Mouse (Mus musculus): ENCODE data around the gene Ddx19b. TPM values are rescaled to one million over a fixed set of nuclear protein-coding genes. Genes with fewer than 3 reads are reported as not detected.

Ddx19b gene
- polyA plus RNA-seq, 2 experiments: 2.4 to 3.0 TPM

DNA sequence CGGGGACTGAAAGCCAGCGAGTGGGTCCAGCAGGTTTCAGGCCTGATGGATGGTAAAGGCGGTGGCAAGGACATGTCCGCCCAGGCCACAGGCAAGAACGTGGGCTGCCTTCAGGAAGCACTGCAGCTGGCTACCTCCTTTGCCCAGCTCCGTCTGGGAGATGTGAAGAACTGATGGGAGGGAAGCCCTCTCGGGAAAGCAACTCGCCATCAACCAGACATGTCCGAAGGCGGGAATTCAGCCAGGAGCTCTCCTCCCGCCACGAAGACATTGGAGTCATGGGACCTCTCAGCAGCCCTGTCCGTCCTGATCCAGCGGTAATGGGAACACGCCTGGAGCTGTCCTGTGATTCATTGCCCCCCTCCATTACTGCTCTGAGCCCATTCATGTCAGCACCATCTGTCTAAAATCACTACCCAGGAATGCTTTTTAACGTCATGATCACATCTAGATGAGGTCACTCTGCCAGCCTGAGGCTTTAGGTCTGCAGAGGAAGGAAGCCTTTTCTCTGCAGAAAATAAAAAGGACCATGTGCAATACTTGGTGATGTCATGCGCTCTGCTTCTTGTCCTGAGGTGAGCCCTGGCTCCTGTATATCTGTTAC, 23.6 kb upstream of the Ddx19b start:
- Histone ChIP-seq H3K36me3 (replicated peaks; ENCODE audit: control insufficient read depth, insufficient read depth, low read depth) (peaks cover 61% of the 10 kb centered on the region), H3K4me3 (ENCODE audit: insufficient read depth in 1 of 2, low read depth in 2 of 2, low read length in 2 of 2) (no peak overlapping the region), H3K4me2 (ENCODE audit: low read depth) (no peak overlapping the region), H3K9me3 (ENCODE audit: control insufficient read depth, low read length) (no peaks in the 10 kb centered on the region), H3K4me1 (replicated peaks; ENCODE audit: control insufficient read depth in 2 of 2, insufficient read depth in 2 of 2, low read length in 1 of 2) (peaks cover 11 to 17% of the 10 kb centered on the region in 2 experiments; a peak in 3 of 4 replicates), H3K9ac (replicated peaks) (no peak overlapping the region), H3K27ac (no peak overlapping the region), H3K27me3 (ENCODE audit: control insufficient read depth, insufficient read depth, low read length) (no peaks in the 10 kb centered on the region)
- TF ChIP-seq EP300 (IDR thresholded peaks at IDR 0.05; ENCODE audit: low read depth) (no peak), CTCF (IDR thresholded peaks at IDR 0.05; ENCODE audit: low read depth) (no peak)
- ATAC-seq (ENCODE audit: insufficient read depth) (no peak), DNase-seq (ENCODE audit: low read depth in 3 of 3, low spot score in 3 of 3) (no peak)
- 87% methylated on average over 17 of the region's 17 CpGs for WGBS (ENCODE audit: insufficient replicate concordance)

DNA sequence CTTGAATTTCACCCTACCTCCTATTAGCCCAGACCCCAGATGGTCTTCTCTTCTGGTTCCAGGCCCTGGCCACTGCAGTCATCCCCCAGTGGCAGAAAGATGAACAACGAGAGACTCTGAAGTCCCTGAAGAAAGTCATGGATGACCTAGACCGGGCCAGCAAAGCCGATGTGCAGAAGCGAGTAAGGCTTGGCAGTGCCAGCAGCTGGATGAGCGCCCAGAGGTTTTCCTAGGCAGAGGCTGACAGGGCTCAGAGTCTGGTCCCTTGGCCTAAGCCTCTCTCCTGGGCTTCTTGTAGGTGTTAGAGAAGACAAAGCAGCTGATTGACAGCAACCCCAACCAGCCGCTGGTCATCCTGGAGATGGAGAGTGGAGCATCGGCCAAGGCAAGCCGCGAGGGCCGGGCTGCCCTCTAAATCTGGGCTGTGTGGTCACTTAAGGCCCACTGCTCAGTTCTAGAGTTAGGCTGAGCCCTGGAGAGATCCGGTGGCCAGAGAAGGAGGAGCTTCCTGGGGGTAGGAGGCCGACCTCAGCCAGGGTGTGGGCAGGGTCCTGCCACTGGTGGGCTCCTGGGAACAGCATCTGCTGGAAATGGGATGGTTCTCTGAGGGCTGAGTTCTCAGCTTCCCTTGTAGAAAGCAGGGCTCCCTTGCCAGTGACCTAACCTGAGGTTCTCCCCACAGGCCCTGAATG, 22.4 kb upstream of the Ddx19b start:
- Histone ChIP-seq H3K9me3 (ENCODE audit: control insufficient read depth, low read length) (no peaks in the 10 kb centered on the region), H3K4me3 (ENCODE audit: insufficient read depth in 1 of 2, low read depth in 2 of 2, low read length in 2 of 2) (no peak overlapping the region), H3K4me1 (replicated peaks; ENCODE audit: control insufficient read depth in 2 of 2, insufficient read depth in 2 of 2, low read length in 1 of 2) (peaks cover 11 to 15% of the 10 kb centered on the region in 2 experiments; a peak in 3 of 4 replicates), H3K27ac (no peak overlapping the region), H3K4me2 (ENCODE audit: low read depth) (no peak overlapping the region), H3K27me3 (ENCODE audit: control insufficient read depth, insufficient read depth, low read length) (no peaks in the 10 kb centered on the region), H3K36me3 (replicated peaks; ENCODE audit: control insufficient read depth, insufficient read depth, low read depth) (peaks cover 73% of the 10 kb centered on the region), H3K9ac (replicated peaks) (no peak overlapping the region)
- WGBS (ENCODE audit: insufficient replicate concordance): 91% methylated on average over 12 of the region's 12 CpGs
- 0 out of 2 replicates have a peak, but pooled peaks have one; percentile 6 for TF ChIP-seq CTCF (IDR thresholded peaks at IDR 0.05; ENCODE audit: low read depth)
- TF ChIP-seq EP300 (IDR thresholded peaks at IDR 0.05; ENCODE audit: low read depth): no peak
- DNase-seq (ENCODE audit: low read depth in 3 of 3, low spot score in 3 of 3): no peak
- no peak for ATAC-seq (ENCODE audit: insufficient read depth)

- H3K9ac ChIP-seq (replicated peaks): no peak overlapping the region
- ATAC-seq (ENCODE audit: insufficient read depth) (no peak), DNase-seq (ENCODE audit: low read depth in 3 of 3, low spot score in 3 of 3) (no peak)
- no peak overlapping the region for H3K27ac ChIP-seq
- no peaks in the 10 kb centered on the region for H3K4me1 ChIP-seq (replicated peaks; ENCODE audit: control insufficient read depth in 2 of 2, insufficient read depth in 2 of 2, low read length in 1 of 2)
- no peaks in the 10 kb centered on the region for H3K9me3 ChIP-seq (ENCODE audit: control insufficient read depth, low read length)
- 87% methylated on average over 7 of the region's 7 CpGs for WGBS (ENCODE audit: insufficient replicate concordance)
- no peak overlapping the region for H3K4me2 ChIP-seq (ENCODE audit: low read depth)
- H3K36me3 ChIP-seq (replicated peaks; ENCODE audit: control insufficient read depth, insufficient read depth, low read depth): peaks cover 100% of the 10 kb centered on the region
- TF ChIP-seq CTCF (IDR thresholded peaks at IDR 0.05; ENCODE audit: low read depth) (no peak), EP300 (IDR thresholded peaks at IDR 0.05; ENCODE audit: low read depth) (no peak)
- no peak overlapping the region for H3K4me3 ChIP-seq (ENCODE audit: insufficient read depth in 1 of 2, low read depth in 2 of 2, low read length in 2 of 2)
- no peaks in the 10 kb centered on the region for H3K27me3 ChIP-seq (ENCODE audit: control insufficient read depth, insufficient read depth, low read length)
Measured at GRCm38 (mm10) chr8:111049106-111049505, 17.6 kb upstream of the Ddx19b start.

GRCm38 (mm10) chr8:111048694-111049093, 17.1 kb upstream of the Ddx19b start:
- Histone ChIP-seq H3K4me2 (ENCODE audit: low read depth) (no peak overlapping the region), H3K9ac (replicated peaks) (no peak overlapping the region), H3K9me3 (ENCODE audit: control insufficient read depth, low read length) (no peaks in the 10 kb centered on the region), H3K27me3 (ENCODE audit: control insufficient read depth, insufficient read depth, low read length) (no peaks in the 10 kb centered on the region), H3K36me3 (replicated peaks; ENCODE audit: control insufficient read depth, insufficient read depth, low read depth) (peaks cover 100% of the 10 kb centered on the region), H3K4me1 (replicated peaks; ENCODE audit: control insufficient read depth in 2 of 2, insufficient read depth in 2 of 2, low read length in 1 of 2) (no peaks in the 10 kb centered on the region), H3K27ac (no peak overlapping the region), H3K4me3 (ENCODE audit: insufficient read depth in 1 of 2, low read depth in 2 of 2, low read length in 2 of 2) (no peak overlapping the region)
- 86% methylated on average over 2 of the region's 2 CpGs for WGBS (ENCODE audit: insufficient replicate concordance)
- ATAC-seq (ENCODE audit: insufficient read depth): no peak
- no peak for TF ChIP-seq EP300 (IDR thresholded peaks at IDR 0.05; ENCODE audit: low read depth)
- TF ChIP-seq CTCF (IDR thresholded peaks at IDR 0.05; ENCODE audit: low read depth): peak; percentile 32; the same call in 1 of the 2 replicates
- DNase-seq (ENCODE audit: low read depth in 3 of 3, low spot score in 3 of 3): no peak

- Histone ChIP-seq H3K36me3 (replicated peaks; ENCODE audit: control insufficient read depth, insufficient read depth, low read depth) (peaks cover 99% of the 10 kb centered on the region), H3K4me3 (ENCODE audit: insufficient read depth in 1 of 2, low read depth in 2 of 2, low read length in 2 of 2) (no peak overlapping the region), H3K9me3 (ENCODE audit: control insufficient read depth, low read length) (no peaks in the 10 kb centered on the region), H3K27ac (no peak overlapping the region), H3K4me2 (ENCODE audit: low read depth) (no peak overlapping the region), H3K9ac (replicated peaks) (no peak overlapping the region), H3K4me1 (replicated peaks; ENCODE audit: control insufficient read depth in 2 of 2, insufficient read depth in 2 of 2, low read length in 1 of 2) (no peaks in the 10 kb centered on the region), H3K27me3 (ENCODE audit: control insufficient read depth, insufficient read depth, low read length) (no peaks in the 10 kb centered on the region)
- no peak for ATAC-seq (ENCODE audit: insufficient read depth)
- WGBS (ENCODE audit: insufficient replicate concordance): 31% methylated on average over 2 of the region's 2 CpGs
- TF ChIP-seq CTCF (IDR thresholded peaks at IDR 0.05; ENCODE audit: low read depth) (peak; percentile 34; the same call in 1 of the 2 replicates), EP300 (IDR thresholded peaks at IDR 0.05; ENCODE audit: low read depth) (no peak)
- no peak for DNase-seq (ENCODE audit: low read depth in 3 of 3, low spot score in 3 of 3)
Measured at GRCm38 (mm10) chr8:111044003-111044734, 12.6 kb upstream of the Ddx19b start.

All from liver, embryonic 14.5 days (tissue).